Mouse (Mus musculus): ENCODE measurements around the gene Chuk. TPM values are rescaled to one million over a fixed set of nuclear protein-coding genes. Genes with fewer than 3 reads are reported as not detected.
"Not testable (repeated sequence)": the region's sequence is repeated elsewhere in the genome, so short reads cannot be mapped to it uniquely, and the experiment has no call there.

Gene Chuk
- 10 to 100 TPM; 27.6 to 28.1 TPM for total RNA-seq (2021)

DNA sequence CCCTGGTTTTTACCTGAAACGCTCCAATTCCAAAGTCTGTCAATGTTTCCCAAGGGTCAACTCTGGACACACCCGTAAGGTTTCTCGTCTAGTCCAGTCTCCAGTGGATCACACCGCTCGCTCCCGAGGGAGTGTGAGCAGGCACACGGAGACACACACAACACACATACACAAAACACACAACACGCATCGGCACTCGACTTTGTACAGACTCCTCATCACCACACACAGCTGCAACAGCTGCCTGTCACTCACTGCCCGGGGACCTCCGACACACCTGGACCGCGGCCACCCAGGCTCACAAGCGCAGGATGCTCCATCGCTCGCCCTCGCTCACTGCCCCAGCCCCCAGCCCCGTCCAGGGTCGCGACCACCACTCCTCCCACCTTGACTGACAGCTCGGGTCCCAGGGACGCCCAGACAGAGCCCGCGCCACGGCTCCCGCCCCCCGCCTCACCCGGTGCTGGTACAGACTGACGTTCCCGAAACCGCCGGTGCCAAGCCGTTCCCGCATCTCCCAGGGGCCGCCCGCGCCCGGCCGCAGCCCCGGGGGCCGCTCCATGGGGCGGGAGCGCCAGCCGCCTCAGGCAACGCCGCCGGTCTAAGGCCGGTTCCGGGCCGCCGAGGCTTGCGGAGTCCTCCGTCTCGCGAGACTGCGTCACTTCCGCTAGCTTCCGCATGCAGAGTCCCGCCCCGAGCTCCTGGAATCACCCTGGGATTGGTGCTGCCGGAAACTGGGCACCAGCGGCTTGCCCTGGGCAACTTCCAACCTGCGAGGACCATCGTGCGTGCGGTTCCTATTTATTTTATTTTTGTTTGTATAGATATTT, at the start of gene Chuk:
TSS of gene Chuk (minus strand) at position 650 of the 830 bp plus-strand sequence.
- DNase-seq (ENCODE audit: low spot score): peak; percentile 91
- intact Hi-C loops (cut with DNase I): loop anchor here (5.0 kb wide), 1 partner anchor 35 kb away; no protein-coding TSS in a partner anchor

DNA sequence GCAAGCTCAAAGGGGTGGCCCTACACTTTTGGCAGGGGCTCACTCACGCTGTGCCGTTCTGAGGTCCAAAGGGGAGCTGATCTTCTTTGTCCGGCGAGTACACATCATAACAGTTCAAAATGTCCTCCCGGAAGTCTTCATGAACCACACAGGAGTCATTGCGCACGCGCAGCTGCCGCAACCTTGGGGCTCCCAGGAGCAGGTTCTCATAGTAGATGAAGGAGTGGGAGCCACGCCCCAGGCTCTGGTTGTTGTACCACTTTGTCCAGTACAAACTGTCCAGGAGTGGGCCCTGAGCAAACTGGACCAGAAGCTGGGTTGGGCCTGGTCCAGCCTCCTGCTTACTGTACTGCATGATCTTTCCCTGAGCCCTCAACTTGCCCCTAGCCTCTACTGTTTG, 49.7 kb upstream of the Chuk start:
- intact Hi-C loops (cut with DNase I): no loop called here
- DNase-seq (ENCODE audit: low spot score): no peak

DNA sequence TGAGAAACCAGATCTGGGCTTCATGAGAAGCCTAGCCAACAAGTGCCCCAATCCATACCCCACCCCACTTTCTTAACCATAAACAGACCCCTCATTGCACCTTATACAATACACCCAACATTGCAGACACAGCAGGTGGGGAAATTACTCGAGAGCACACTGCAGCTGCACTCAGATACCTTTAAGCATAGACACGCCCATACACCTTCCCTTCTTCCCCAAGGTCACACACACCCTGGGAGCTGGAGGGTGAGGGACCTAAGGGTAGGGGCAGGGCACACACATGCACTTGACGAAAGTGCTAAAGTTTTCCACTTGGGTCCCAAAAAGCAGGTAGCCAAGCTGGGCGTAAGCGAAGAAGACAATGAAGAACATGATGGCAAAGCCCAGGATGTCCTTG, 46.5 kb upstream of the Chuk start:
- no peak for DNase-seq (ENCODE audit: low spot score)
- intact Hi-C loops (cut with DNase I): no loop called here

DNA sequence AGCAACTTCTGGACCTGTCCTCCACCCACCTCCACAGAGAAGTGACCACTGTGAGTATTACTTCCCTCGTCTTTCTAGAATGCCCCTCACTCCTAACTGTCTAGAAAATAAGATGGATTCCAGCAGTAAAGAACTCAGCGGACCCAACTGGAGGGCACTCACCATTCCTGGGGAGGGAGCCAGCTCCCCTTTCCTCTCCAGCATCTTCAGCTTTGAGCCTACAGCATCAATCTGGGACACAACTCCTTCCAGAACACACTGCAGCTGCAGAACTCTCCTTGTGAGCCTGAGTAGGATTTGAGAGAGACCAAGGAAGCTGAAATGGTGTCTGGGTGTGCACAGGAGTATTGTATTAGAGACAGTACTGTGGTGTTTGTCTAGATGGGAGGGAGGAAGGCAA, 41.7 kb upstream of the Chuk start:
- DNase-seq (ENCODE audit: low spot score): no peak
- intact Hi-C loops (cut with DNase I): loop anchor here (5.0 kb wide), 1 partner anchor 98 kb away; no protein-coding TSS in a partner anchor

DNA sequence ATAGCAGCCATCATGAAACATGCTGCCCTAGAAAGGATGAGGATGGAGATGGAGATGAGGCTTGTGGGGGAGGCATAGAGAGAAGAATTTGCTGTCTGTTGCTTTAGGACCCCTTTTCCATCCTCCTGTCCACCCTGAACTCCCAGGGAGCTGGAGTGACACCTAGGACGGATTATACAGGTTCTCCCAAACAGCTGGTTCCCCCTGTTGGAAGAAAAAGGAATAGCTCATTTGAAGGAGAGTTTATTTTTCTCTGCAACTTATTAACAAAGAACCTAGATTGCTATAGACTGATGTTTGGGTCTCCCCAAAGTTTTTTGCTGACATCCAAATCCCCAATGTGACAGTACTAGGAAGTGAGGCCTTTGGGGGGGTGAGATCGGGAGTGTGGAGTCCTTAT, 41.1 kb upstream of the Chuk start:
- no peak for DNase-seq (ENCODE audit: low spot score)
- intact Hi-C loops (cut with DNase I): loop anchor here (5.0 kb wide), 1 partner anchor 99 kb away; no protein-coding TSS in a partner anchor

DNA sequence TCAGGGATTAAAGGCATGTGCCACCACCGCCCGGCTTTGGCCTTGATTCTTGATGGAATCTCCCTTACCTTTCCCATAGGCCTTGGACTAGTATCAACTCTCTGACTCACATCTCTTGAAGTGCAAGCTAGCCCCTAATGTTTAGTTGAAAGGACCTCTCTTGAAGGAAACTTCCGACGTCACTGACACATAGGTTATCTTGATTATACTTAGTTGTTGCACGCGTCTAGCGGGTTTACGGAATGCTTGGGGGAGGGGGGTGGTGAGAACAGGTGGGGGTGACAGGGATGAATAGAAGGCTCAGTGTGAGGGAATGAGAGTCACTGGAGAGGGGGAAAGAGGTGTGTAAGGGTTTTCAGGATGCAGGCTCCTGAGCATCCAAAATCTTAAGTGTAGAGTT, 39.7 kb upstream of the Chuk start:
- no peak for DNase-seq (ENCODE audit: low spot score)
- intact Hi-C loops (cut with DNase I): loop anchor here (5.0 kb wide), 1 partner anchor 100 kb away; no protein-coding TSS in a partner anchor

DNA sequence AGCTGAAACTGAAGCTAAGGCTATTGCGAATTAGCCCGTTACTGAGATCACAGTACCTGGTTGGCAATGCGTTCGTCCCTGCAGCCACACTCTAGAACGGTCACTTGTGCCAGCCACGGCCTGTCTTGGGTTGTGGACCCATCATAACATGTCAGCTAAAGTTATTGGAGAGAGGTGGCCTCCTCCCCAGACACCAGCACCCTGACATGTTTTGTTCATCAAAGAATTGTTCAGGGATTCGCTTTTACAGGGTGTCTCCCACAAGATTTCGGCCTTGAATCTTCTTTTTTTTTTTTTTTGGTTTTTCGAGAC, 39.2 kb upstream of the Chuk start:
- no peak for DNase-seq (ENCODE audit: low spot score)
- intact Hi-C loops (cut with DNase I): loop anchor here (5.0 kb wide), 1 partner anchor 101 kb away; no protein-coding TSS in a partner anchor

DNA sequence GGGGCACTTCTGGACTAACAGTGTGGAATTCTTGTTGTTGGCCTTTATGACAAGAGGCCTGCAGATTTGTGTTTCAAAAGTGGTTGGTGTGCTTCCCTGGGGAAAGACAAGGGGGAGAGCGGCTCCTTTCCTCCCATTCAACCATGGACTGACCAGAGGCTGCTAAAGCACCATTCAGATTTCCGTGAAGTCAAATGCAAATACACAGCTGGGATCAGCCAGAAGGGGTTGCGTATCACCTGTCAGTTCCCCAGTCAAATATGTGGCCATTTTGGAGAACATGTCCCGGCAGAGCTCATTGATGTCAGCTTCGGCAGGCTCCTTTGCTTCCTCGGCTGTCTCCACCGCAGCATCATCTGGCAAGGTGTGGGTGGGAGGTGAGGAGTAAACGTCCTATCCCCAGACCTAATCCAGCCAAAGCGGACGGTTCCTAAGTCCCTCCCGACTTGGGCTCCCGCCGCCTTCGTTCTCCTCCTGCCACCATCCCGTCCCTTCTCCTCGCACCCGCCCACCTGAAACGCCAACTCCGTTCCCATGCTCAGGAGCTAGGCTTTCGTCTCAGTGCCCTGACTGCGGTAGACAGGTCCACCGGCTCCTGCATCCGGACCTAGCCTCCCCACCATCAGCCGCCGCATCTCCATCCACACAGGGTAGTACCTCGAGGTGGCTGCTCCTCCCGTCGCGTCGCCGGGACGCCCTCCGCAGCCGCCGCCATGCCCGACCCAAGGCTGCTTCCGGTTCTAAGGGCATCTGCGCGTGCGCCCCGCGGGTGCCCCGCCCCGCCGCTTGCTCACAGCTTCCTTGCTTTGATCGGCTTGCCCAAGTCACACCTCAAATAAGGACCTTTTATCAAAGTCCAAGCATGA, 38.7 kb upstream of the Chuk start, which contains the start of gene Bloc1s2:
TSS of gene Bloc1s2 (minus strand) at position 745 of the 866 bp plus-strand sequence.
- intact Hi-C loops (cut with DNase I): loop anchor here (5.0 kb wide), 1 partner anchor 101 kb away; no protein-coding TSS in a partner anchor
- DNase-seq (ENCODE audit: low spot score): peak; percentile 78

DNA sequence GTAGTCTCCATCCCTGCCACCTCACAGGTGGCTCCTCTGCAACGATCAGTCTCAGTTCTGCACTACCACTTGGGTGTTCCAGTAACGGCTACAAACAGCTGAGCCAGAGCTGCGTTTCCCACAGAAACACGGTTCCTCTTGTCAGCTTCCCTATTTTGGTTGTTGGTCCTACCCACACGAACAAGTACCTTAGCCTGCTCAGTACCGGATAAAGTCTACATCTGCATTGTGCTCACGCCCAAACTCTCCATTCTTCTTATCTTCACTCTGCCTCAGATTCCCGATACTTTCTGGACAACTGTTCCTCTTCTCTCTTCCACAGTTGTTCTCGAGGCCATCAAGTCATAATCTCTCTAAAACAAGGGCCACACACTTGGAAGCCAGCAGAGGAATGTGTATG, 37.1 kb upstream of the Chuk start:
- DNase-seq (ENCODE audit: low spot score): no peak
- intact Hi-C loops (cut with DNase I): no loop called here

DNA sequence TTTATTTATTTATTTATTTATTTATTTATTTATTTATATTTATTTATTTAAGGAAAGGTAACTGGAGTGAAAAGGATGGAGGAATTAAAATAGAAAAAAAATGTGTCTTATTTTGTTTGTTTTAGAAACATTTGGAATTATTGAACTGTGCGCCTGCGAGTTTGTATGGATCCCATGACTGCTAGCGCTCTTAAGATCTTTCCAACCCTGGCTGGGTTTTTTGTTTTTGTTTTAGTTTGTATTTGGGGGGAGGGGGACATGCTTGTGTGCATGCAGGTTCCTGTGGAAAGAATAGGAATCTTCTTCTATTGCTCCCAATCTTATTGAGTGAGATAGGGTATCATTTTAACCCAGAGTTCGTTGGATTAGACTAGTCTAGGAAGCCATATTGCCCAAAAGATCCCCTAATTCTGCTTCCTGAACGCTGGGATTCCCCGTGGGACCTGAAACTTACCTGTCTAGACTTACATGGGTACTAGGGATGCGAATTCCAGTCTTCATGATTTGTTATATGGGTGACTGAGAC, 28.7 kb upstream of the Chuk start:
- intact Hi-C loops (cut with DNase I): no loop called here
- DNase-seq (ENCODE audit: low spot score): no peak

DNA sequence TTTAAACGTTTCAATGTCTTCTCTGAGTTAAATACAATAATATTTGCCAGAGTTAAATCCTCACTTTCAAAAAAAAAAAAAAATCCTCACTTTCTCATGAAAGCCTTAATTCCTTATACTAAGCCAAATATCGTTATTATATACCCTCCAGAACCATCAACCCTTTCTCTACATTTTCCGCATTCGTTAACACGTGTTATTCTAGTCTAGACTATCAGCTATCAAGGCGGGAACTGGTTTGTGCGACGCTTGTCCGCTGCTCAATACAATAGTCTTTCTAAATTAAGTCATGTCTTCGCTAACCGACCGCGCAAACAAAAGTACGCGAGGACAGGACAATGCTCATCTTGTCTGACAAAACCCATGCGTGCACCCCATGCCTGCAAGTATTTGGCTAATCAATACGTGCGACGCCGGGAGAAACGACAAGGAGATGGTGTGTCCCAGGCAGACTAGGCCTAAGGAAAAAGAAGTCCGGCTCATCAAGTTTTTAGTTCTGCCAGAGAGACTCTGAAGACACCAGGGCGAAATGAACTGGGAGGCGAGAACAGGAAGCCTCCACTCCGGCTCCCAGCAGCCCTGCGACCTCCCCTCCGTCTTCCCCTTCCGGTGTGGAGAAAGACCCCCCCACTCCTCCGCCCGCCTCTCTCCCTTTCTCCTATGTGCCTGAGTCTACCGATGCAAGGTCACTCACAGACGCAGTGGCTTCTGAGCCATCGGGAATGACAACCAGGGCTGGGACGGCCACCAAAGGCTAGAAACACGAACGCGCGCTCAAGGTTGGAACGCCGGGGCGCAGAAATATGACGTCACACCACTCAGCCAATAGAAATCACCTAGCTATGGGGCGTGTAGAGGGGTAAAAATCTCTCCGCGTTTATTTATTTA, 28.0 kb upstream of the Chuk start, which contains the start of gene Cwf19l1:
TSS of gene Cwf19l1 (minus strand) at position 805 of the 888 bp plus-strand sequence.
- intact Hi-C loops (cut with DNase I): no loop called here
- DNase-seq (ENCODE audit: low spot score): peak; percentile 72

DNA sequence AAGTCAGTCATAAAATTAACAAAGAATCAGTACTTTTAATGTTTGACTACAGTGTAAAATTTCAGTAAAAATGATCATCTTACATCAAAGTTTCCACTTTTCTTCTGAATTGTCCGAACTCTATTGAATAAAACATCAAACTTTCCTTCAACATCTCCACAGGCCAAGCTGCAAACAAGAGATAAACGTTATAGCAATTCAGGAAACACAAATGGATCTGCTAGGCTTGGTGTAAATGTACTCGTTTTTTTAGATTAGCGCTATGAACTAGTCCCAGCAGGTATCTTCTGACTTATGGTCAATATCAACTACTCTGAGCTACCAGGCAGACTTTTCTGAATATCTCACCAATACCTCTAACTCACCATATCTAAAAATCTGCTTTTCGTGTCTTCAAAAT, 25.6 kb upstream of the Chuk start:
- intact Hi-C loops (cut with DNase I): no loop called here
- DNase-seq (ENCODE audit: low spot score): no peak

DNA sequence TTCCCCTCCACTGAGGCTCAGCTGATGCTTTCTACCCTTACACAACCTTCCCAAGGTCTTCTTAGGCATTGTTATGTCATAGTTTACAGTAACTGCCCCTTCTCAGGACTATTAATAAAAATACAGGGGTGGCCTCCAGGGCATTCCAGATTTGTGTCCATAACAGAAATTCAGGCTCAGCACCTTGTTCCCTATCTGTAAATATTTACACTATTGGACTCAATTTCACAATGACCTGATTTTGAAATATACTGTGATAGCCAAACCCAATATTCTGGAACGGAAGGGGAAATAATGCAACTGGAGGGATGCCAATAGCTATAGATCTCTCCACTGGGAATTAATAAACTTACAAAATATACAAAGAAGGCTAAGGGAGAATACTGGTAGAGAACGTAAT, 21.3 kb upstream of the Chuk start:
- intact Hi-C loops (cut with DNase I): no loop called here

DNA sequence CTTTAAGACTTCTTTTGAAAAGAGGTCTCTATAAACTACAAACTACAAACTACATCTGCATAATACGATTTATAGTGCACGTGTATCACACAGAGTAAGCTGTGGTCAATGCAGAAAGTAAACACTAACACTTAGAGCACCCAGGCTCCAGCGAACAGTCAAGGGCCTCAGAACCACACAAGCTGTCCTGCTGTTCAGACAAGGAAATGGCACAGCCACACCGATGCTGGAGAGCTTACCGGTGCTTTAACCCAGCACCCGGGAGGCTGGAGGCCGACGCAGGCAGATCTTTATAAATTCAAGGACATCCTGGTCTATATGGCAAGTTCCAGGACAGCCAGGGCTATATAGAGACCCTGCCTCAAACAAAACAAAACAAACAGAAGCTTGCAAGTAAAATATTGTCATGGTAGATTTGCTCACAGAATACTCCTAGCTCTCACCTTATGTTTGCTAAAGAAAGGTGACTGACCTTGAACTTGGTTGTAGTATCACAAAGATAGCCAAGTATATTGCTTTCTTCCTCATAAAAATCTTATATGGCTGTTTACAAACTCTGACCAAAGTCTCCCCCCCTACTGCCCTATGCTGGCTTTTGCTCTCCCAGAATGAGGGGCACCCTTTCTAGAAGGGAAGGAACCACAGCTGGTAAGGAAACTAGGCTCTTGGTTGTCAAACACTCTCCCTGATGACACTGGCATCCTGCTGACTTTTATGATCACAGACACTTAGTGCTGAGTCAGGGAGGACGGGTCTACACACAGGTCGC, 20.6 kb upstream of the Chuk start:
- DNase-seq (ENCODE audit: low spot score): no peak
- intact Hi-C loops (cut with DNase I): no loop called here

More for the DNA sequence above, 21.3 kb upstream of the Chuk start:
- no peak for DNase-seq (ENCODE audit: low spot score)

DNA sequence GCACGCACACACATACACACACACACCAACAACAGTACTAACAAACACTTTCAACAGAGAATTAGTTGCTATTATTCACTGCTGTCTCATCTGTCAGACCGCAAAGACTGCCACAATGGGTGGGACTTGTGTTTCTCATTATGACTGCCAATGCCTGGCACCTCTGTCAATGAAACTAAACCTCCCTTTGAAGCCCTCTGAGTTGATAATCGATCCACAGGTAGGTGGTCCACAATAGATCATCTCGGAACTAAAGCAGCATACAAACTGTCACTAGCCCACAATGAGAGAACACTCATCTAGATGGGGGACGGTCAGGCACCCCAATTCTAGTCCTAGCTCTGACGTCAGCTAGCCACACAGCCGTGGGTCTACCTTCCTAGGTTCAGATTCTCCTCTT, 13.9 kb upstream of the Chuk start:
- intact Hi-C loops (cut with DNase I): no loop called here
- DNase-seq (ENCODE audit: low spot score): no peak

DNA sequence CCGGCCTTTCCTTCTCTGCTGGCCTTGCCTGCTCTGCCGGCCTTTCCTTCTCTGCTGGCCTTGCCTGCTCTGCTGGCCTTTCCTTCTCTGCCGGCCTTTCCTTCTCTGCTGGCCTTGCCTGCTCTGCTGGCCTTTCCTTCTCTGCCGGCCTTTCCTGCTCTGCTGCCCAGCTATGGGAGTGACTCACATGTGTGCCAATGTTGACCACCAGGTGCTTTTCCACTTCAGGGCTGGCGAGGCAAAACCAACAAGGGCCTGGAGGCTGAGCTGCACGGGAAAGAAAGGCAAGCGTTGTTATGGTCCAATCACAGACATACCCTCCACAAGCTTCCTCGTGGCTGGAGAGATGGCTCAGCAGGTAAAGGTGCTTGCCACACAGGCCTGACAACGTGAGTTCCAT, 13.4 kb upstream of the Chuk start:
- intact Hi-C loops (cut with DNase I); DNase-seq (ENCODE audit: low spot score): not testable (repeated sequence)

DNA sequence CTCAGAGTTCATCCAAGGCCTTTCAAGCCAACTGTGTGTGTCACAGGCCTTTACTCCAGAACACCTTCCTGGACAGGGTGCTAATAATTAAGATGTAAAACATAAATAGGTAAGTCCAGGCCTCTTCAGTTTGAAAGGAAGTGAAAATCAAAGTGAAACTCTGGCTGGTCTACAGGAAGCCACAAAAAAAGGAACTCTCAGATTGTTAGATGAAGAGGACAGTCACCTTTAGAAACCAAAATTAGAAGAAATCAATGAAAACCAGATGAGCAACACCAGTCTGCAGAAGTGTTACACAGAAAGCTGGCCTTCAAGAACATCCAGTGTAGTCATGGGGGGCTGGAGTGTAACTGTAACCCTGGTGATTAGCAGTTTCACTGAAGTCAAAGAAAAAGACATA, 10.5 kb upstream of the Chuk start:
- intact Hi-C loops (cut with DNase I): no loop called here
- no peak for DNase-seq (ENCODE audit: low spot score)

DNA sequence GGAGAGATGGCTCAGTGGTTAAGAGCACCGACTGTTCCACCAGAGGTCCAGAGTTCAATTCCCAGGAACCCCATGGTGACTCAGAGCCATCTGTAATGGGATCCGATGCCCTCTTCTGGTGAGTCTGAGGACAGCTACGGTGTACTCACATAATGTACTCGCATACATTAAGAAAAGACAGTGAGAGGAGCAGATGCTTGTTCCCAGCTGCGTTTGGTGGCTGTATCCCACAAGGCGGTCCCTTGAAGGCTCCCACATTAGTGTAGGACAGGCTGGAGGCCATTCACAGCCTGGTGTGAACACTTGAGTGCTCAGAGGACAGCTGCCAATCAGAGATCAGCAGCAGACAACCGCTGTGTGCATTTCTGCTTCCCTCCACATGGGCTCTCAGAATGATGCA, 4.4 kb upstream of the Chuk start:
- no peak for DNase-seq (ENCODE audit: low spot score)
- intact Hi-C loops (cut with DNase I): no loop called here

DNA sequence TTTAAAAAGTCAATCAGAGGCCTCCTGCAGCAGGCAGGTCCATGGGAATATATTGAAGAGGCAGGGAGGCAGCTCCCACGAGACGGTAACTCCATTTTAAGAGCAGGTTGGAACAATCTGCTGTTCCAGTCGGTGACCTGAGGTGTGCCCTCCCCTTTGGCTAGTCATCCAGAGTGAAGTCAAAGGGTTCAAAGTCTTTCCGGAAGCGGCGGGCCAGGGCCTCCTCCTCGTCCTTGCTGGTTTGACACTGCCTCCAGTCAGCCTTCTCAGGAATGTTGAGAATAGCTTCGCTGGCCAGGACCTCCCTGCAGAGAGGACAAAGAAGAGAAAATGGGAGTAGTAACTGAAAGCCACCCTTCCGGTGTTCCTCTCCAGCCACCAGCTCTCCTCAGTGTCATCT, 3.1 kb upstream of the Chuk start:
- intact Hi-C loops (cut with DNase I): no loop called here
- no peak for DNase-seq (ENCODE audit: low spot score)
